Mouse (Mus musculus) urinary bladder, postnatal 4 days (tissue): ENCODE measurements around the gene Zfp960.
"Not testable (repeated sequence)": the region's sequence is repeated elsewhere in the genome, so short reads cannot be mapped to it uniquely, and the experiment has no call there.

Experiments
- DNase-seq, 2 experiments: peaks; one replicate each; pipeline ENCODE4 v3.0.0; 2021 to 2022; ENCODE audit warnings: low spot score in 2 of 2

Zfp960 gene

GRCm38 (mm10) chr17:17063628-17064494 lies at the start of gene Zfp960:
Gene Zfp960 (plus strand): TSS chr17:17064113.
- peak; percentile 76 to 78 for DNase-seq

- DNase-seq = not testable (repeated sequence)
Measured at GRCm38 (mm10) chr17:17018071-17018470, 45.8 kb upstream of the Zfp960 start.

- DNase-seq = not testable (repeated sequence)
Measured at GRCm38 (mm10) chr17:17059566-17059965, 4.3 kb upstream of the Zfp960 start.

- DNase-seq = not testable (repeated sequence)
Measured at GRCm38 (mm10) chr17:17120830-17121502, 57.1 kb downstream of the Zfp960 start, which contains the start of gene Zfp97. Gene Zfp97 (plus strand): TSS chr17:17121415.
